Mouse (Mus musculus): ENCODE results near the gene Fgfr2. TPM values are rescaled to one million over a fixed set of nuclear protein-coding genes. Genes with fewer than 3 reads are reported as not detected.
A peak's percentile ranks its signal among the peaks of the same experiment; 100 is the strongest.

The Fgfr2 gene
- total RNA-seq, 2 experiments from 2014 or later: 27.3 to 32.7 TPM

DNA sequence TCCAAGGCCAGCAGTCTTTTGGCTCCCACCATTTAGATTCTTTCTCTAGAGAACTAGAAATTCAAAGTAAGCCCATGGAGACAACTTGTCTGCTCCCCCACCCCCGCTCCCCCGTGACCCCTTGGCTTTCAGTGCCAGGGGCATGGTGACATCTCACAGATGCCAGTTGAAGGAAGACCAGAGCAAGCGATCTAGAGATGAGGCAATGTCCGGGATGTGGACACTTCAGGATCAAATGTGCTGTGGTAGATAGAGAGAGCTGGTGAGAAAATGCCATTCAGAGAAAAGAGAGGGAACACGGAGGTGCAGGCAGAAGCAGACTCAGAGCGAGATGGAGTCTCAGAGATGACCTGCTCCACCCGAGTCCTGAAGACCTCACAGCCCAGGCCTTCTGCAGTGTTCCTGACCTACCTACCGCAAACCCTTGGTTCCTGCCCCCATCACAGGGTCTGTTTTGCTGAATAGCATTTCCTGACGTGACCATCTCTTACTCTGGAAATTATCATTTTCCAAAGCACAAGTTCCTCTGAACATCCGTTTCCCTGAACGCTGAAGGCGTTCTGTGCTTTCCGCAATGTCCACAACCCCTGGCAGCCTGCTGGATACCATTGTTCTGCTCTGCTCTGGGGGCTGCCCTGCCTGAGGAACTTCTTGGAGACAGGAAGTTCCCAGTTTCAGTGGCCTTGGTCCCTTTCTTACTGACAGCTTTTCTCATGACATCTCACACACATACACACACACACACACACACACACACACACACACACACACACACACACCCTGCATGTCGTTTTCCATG is 783.9 kb downstream of the Fgfr2 start:
- no peak for DNase-seq (ENCODE audit: low spot score in 2 of 2)
- intact Hi-C loops (cut with DNase I): no loop called here

DNA sequence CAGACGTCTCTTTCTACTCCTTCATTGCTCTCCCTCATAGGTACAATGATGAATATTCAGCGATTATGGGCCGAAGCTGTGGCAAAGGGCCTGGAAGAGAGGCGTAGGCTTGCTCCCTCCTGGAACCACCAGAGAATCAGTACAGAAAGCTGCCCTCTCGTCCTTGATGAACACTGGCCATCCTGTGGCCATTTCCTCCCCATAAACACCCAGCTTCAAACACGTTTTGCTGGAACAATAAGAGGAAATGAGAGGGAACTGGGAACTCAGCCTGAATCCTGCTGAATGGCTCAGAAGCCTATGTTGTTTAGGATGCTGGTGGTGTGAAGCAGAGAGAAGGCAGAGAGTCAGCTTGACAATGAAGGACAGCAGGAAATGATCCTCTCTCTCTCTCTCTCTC is 784.8 kb downstream of the Fgfr2 start:
- intact Hi-C loops (cut with DNase I): no loop called here
- DNase-seq (ENCODE audit: low spot score in 2 of 2): no peak

DNA sequence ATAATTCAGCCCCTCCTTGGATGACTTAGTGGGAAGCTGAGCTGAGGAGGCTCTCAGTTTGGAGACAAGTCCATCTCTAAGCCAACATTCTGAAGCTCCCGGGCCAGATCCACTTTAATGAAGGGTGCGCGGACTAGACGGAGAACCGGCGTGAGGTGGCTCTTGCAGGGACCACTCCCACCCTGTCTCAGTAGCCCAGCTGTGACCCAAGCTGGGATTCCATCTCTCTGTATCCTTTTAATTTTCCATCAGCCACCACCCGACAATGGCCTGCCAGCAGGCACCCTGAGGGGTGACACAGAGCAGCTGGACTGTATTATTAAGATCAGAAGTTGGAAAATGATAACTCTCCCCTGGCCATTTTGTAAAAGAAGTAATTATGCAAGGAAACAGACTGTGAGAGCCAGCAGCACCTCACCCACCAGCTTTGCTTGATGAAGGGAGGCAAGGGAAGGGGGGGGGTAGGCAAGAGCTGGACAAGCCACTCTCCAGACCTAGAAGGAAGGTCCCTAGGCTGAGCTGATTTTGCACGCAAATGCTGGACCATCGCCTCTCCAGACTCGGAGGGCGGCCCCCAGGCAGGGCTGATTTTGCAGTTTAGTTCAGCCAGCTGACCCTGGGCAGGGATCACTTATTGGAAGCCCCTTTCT is 785.8 kb downstream of the Fgfr2 start:
- intact Hi-C loops (cut with DNase I): no loop called here

DNA sequence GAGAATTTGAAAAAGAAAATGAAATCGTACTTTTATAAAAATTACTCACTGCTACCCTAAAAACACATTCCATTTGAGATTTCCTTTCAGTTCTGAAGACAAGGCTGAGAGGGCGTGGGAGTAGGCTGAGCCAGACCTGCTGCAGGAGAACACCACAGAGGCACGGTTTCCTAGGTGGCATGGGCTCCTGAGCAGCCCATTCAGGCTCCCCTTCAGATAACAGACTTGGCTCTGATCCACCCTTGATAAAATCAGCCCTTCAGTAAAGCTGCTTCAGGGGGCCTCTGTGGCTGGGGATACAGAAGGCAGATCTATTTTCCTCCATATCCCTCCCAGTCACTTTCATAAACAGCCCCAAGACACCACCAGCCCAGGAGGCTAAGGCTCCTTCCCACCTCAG is 786.4 kb downstream of the Fgfr2 start:
- intact Hi-C loops (cut with DNase I): no loop called here
- peak; percentile 26 to 44 for DNase-seq (ENCODE audit: low spot score in 2 of 2)

More for the DNA sequence above, 785.8 kb downstream of the Fgfr2 start:
- DNase-seq (ENCODE audit: low spot score in 2 of 2): no peak

DNA sequence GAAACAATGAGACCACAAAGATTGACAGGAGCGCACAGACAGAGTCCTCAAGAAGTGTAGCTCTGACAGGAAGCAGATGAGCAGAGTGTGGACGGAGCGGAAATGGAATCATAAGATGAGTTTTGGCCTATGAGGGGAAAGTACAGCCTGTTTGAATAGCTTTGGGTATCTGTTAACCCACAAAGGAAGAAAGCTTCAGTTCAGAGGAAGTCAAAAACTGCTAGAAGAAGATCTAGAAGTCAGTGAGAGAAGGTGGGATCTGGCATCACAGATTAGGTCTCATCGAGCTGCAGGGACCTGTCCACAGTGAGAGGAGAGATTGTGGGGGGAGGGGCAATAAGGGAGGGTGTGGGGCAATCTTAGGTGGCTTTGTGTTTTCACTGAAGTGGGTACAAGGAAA is 787.8 kb downstream of the Fgfr2 start:
- intact Hi-C loops (cut with DNase I): no loop called here
- no peak for DNase-seq (ENCODE audit: low spot score in 2 of 2)

DNA sequence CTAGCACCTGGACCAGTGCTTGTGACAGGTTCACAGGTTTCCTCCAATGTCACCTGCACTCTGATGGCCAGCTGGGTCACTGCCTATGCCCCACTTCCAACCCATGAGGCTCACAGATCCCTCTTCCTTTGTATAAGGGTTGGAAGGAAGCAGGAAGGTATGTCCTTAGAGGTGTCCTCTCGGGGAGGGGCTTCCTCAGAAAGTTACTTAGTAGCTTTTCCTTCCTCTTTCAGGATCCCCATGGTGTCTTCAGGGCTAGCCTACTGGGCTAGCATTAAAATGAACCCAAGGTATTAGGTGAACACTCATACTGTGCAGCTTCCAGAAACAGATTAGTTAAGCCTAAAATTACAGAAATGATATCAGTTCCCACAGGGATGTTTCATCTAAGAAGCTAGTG is 790.1 kb downstream of the Fgfr2 start:
- DNase-seq (ENCODE audit: low spot score in 2 of 2): no peak
- intact Hi-C loops (cut with DNase I): no loop called here

DNA sequence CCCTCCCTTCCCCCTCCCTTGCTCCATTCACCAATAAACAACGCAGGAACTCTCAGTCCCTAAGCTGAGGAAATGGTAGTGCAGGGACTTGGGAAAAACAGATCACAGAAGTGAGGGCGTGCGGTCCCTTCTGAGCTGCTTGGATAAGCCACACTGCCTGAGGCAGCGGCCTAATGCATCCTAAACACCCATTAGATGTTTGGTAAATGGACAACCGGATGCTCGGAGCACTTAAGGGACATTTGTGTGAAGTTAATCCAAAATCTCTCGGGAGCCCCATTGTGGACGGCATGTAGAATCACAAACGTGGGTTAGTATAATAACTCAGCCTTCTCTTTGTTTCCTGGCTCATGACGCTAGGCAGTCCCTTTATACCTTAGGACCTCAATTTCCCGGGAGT is 791.0 kb downstream of the Fgfr2 start:
- intact Hi-C loops (cut with DNase I): no loop called here
- DNase-seq (ENCODE audit: low spot score in 2 of 2): no peak

DNA sequence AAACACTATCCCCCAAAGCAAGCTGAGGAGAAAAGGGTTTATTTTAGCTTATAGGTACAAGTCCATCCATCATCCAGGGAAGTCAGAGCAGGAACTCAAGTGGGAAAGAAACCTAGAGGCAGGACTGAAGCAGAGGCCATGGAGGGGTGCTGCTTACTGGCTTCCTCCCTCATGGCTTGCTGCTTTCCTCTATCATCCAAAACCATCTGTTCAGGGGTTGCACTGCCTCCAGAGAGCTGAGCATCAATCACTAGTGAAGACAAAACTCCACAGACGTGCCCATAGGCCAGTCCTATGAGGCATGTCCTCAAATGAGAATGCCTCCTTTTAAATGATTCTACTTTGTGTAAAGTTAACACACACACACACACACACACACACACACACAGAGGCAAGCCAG is 793.0 kb downstream of the Fgfr2 start:
- intact Hi-C loops (cut with DNase I): no loop called here
- DNase-seq (ENCODE audit: low spot score in 2 of 2): no peak

DNA sequence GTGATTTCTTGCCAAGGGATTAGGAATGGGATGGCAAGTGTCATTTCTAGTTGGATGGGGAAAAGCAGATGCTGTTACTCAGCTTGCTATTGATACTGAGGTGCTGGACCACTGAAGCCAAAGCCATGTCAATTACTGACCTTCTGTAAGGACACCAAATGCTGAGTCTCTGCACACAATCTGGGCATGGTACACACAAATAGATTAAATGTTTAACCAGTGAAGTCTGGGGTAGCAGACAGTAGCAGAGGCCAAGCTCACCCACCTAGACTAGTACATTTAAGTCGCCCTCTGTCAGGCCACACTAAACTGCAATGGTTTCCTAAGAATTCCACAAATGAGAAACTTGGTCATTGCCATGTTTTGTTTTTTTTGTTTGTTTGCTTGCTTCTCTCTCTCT is 794.5 kb downstream of the Fgfr2 start:
- no peak for DNase-seq (ENCODE audit: low spot score in 2 of 2)
- intact Hi-C loops (cut with DNase I): no loop called here

DNA sequence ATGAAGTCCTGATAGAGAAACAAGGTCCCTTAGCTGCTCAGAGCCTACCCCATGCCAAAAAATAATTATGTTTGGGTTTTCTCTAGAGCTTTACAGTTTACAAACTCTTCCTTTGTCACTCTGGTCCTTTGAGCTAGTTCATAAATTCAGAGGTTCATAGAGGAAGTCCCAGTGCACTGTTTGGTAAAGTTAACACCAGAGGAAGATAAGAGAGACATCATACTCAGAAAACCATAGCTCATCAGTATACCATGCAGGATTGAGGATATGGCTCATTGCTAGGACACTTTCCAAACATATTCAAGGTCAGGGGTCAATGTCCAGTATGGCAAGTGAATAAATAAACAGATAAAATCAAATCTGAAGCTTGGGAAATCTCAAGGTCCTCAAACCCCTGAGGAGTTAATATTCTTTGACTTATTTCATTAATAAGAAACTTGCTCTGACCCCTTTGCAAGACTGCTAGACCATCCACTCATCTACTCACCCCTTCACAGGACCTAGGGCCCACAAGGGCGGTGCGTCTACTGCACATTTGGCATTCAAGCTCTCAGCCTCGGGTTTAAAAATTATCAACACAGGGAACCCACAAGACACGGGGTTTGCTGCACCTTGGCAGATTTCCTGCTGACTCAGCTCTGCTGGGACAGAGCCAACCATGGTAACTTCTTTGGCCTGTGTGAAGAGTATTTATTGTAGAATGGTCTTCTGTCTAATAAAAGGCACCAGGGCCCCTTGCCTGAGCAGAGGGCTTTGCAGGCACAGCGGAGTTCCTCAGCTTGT is 797.4 kb downstream of the Fgfr2 start:
- peak in 1 of 2 experiments; percentile 22 for DNase-seq (ENCODE audit: low spot score in 2 of 2)
- intact Hi-C loops (cut with DNase I): no loop called here

DNA sequence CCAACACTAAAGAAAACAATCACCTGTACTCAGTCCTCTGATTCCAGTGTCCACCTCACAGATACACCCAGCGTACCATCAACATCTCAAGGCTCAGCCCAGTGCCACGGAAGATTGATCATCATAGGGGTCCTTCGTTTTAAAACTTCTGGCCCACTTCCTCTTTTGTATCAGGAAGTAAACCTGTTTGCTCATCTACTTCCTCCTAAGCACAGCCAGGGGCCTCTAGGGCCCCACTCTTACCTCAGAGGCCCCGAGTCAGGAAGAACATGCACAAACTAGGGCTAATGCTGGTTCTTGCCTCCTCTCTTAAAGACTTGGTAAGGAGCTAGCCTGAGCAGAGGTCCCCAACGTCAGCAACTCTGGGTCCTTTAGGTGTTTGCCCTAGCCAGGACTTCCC is 799.7 kb downstream of the Fgfr2 start:
- intact Hi-C loops (cut with DNase I): no loop called here
- no peak for DNase-seq (ENCODE audit: low spot score in 2 of 2)

DNA sequence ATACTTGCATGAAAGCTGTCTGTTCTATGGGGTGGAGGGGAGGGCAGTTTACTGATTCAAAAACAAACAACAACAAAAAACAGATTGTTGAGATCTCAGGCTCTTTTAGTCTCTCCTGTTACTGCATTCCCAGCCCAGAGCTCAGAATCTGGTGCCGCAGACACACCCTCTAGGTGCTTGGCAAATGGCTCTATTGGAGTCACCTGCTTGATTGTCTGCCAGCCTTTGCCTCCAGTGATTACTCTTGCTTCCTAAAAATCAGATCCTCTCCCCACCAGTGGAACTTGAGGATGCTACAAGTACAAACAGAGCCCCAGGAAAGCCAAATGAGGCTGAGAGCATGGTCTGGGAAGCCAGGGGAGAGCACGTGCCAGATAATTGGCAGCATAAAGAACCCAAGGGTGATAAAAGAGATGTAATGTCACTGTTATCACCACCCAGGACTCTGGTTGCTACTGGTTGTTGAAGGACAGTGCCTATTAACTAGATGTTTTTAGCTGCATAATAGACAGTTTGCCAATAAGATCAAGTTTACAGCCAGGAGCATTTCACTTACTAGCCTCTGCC is 801.7 kb downstream of the Fgfr2 start:
- intact Hi-C loops (cut with DNase I): no loop called here

DNA sequence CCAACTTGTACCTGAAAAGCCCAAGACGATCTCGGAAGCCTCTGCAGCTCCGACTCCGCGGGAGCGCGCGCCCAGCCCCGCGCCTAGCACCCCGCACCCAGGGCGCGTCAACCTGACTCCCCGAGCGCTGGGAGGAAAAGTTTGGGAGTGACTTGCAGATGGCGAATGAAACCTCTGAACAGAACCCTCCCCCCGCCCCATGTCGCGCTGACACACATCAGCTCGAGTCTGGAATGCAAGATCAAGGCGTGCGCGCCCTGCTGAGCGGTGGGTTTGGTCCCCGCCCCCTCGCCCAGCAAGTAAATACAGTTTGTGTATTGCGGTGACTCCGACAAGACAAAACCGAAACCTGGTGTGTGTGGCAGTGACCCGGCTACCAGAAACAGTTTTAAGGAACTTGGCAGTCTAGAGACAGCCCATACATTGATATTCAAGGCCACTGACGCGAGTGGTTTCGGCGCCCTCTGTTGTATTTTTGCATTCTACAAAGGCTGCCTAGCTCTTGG is 806.1 kb downstream of the Fgfr2 start, which contains the start of gene Chst15:
TSS of gene Chst15 (minus strand) at position 193 of the 506 bp plus-strand sequence.
- peak; percentile 58 to 59 for DNase-seq (ENCODE audit: low spot score in 2 of 2)
- intact Hi-C loops (cut with DNase I): loop anchor here (2.0 to 5.0 kb wide), 4 partner anchors 70 to 235 kb away; no protein-coding TSS in a partner anchor

More for the DNA sequence above, 801.7 kb downstream of the Fgfr2 start:
- DNase-seq (ENCODE audit: low spot score in 2 of 2): no peak

DNA sequence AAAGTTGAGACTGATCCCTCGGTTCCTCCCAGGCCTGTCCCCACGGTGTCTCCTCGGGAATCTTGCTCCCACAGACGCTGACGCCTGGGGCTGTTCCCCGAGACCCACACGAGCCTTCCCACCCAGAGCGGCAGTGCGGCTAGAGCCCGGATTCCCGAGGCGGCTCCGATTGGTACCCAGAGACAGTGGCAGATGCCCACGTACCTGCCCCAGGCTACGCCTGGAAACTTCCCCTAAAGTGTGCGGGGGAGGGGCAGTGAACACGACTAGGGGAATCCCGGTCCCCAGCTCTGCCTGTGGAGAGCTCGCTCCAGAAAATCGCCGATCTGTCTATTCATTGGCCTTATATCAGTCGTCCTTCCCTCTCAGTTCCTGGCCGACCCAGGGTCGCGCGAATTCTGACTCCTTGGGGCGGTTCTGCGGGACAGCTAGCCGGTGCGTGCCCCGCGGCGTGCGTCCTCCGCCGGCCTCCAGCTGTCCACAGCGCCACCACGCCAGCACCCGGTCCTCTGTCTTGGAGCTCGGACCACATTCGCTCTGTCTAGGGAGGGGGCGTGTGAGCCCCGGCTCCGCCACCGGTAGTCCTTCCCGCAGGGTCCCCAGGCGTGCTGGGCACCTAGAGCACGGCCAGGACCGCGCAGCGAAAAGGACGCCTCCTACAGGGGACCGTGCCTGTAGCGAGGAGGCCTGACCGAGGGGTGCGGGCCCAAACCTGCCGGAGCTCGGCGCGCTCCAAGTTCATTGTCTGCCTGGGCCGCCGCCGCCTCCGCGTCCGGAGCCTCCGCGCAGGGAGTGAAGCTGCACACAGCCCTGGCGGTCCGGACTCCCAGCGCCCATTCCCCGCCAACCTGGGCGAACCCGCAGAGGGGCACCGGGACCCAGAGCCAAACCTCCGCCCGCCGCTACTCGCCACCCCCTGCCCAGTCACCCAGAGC is 806.8 kb downstream of the Fgfr2 start:
- DNase-seq (ENCODE audit: low spot score in 2 of 2): peak; percentile 55 to 62
- intact Hi-C loops (cut with DNase I): loop anchor here (2.0 to 5.0 kb wide), 4 partner anchors 69 to 236 kb away; no protein-coding TSS in a partner anchor

DNA sequence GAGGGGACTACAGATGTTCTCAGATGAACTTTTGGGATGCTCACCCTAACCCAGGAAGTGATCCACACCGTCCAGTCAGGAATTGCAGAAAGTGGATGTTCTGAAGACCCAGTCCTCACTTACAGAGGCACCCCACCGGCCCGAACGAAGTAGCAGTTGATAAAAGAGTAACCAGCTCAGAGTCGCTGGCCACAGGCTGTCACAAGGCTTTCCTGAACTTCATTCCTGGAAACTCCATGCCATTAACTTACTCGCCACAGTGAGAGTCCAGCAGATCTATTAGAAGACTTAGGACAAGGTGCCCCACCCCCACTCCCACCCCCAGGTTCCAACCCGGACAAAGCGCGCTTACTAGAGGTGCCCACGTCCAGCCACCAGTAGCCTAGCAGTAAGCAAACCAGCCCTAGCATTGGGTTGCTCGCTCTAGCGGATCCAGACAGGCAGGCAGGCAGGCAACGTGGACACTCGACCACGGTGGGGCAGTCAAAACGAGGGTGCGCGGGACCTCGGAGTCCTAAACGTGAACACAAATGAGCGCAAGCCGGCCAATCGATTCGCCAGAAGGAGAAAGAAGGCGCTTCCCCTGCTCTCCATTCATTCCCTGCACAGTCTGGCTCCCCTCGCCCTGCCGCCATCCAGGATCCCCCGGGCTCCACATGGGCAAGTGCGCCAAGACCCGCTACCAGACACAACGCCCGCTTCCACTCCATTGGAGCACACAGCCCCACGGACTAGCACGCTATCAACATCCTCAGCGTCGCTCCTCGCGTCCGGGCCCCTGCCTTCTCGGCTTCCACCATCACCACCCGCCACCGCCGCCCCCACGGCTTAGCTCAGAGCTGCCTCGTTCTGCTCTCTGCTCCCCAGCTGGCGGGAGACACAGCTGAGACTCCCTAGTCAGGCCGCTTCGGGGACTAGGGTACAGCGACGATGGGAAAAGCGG is 807.7 kb downstream of the Fgfr2 start:
- intact Hi-C loops (cut with DNase I): loop anchor here (2.0 to 5.0 kb wide), 4 partner anchors 68 to 237 kb away; no protein-coding TSS in a partner anchor
- peak; percentile 75 to 83 for DNase-seq (ENCODE audit: low spot score in 2 of 2)

DNA sequence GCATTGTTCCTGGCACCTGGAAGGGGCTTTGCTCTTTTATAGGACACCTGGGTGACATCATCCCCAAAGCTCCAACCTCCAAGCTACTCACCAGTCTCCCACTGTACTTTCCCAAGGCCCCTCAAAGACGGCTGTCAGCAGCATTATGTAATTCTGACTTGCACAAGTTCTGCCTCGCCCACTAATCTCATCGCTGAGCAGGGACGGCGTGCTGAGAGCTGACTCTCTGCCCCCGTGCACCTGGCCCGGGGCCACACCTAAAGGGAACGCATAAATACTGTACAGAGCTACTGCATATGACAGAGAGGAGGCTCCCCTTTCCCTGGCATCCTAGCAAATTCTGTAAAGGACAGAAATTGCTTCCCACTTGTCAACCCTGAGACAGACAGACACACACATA is 810.8 kb downstream of the Fgfr2 start:
- intact Hi-C loops (cut with DNase I): no loop called here
- peak; percentile 41 to 55 for DNase-seq (ENCODE audit: low spot score in 2 of 2)

DNA sequence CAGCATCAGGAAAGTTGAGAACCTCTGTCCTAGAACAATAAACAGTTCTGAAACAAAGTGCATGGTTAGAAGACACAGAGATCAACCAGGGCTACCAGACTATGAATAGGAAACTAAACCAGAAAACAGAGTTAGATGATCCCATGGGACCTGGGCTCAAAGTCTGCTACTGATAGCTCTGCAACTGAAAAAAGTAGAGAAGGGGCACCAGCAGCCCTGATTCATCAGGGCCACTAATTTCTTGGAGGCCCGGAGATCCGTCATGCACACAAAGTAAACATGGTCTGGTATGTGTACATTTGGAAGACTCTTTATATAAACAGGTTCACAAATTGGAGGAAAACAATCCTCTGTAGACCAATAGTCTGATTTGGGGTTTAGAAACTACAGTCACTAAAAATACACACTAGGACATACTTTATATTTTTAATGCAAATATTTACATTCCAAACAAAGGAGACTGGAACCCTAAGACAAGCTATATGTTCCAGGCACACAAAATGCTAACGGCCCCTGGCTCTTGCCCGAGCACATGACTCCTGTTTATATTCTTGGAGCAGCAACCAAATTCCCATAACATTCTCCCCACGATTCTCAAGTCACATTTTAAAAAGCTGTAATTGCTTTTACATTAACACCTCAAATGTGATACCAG is 814.5 kb downstream of the Fgfr2 start:
- no peak for DNase-seq (ENCODE audit: low spot score in 2 of 2)
- intact Hi-C loops (cut with DNase I): no loop called here
